Mouse (Mus musculus) leukemia stem cell, adult 10-12 weeks (primary cell): Measurements from ENCODE around the gene Edar. TPM values are rescaled to one million over a fixed set of nuclear protein-coding genes. Genes with fewer than 3 reads are reported as not detected.

ENCODE experiments used
- polyA plus RNA-seq: library from polyadenylated mRNA; stranded (reverse); fragments of >175 nt; gene quantifications from 2 replicates; pipeline ENCODE4 v1.2.3, GENCODE M21; 2012; ENCODE audit warnings: low replicate concordance

Gene Edar
- polyA plus RNA-seq, result not detected in 2 replicates

GRCm38 (mm10) chr10:58675533-58675932, at the start of gene Edar:
Gene Edar, minus strand, starts transcription at chr10:58675654.

DNA sequence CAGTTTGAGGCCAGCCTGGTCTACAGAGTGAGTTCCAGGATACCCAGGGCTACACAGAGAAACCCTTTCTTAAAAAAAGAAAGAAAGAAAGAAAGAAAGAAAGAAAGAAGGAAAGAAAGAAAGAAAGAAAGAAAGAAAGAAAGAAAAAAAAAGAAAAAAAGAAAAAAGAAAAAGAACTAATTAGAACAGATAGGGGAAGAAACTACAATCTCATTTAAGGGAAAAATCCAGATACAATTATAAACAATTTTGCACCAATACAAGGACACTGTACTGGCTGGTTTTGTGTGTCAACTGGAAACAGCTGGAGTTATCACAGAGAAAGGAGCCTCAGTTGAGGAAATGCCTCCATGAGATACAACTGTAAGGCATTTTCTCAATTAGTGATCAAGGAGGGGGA, 42.7 kb upstream of the Edar start, which contains the start of gene Gm17542:
Gm17542 (minus strand) TSS at position 101 of the 400 bp plus-strand sequence.

Other genes starting within 250 kb of the Edar start
- 1.8 and 7.5 TPM in 2 replicates for gene Ranbp2, start 228.7 kb downstream of the Edar start, polyA plus RNA-seq
- 0.40 and 0.43 TPM in 2 replicates for gene Ccdc138, start 177.7 kb downstream of the Edar start, polyA plus RNA-seq
- gene Gm17542, start 42.6 kb upstream of the Edar start, polyA plus RNA-seq, result not detected in 2 replicates
- 0.38 TPM in 1 of 2 replicates, not detected in the other for gene Sh3rf3, start 137.7 kb upstream of the Edar start, polyA plus RNA-seq